Mouse (Mus musculus): ENCODE data around the gene Fam126b.

GRCm38 (mm10) chr1:58482647-58483046 lies 103.5 kb downstream of the Fam126b start:
- no peak for TF ChIP-seq POLR2A (IDR thresholded peaks at IDR 0.05; ENCODE audit: low read depth, low read length)
- no peak for TF ChIP-seq CTCF (IDR thresholded peaks at IDR 0.05; ENCODE audit: extremely low read depth, insufficient read length, insufficient replicate concordance, low read depth, low read length)

All from small intestine, adult 2 months (tissue).